Mouse (Mus musculus): ENCODE measurements around the gene Zfp536. TPM values are rescaled to one million over a fixed set of nuclear protein-coding genes. Genes with fewer than 3 reads are reported as not detected.

The Zfp536 gene
- polyA plus RNA-seq, 1 experiment from 2014 or later: 45.7 TPM

GRCm38 (mm10) chr7:37627897-37628510 is 145.4 kb downstream of the Zfp536 start:
- Histone ChIP-seq H3K27ac (ENCODE audit: low read depth, low read length) (peak overlapping the region; percentile 49), H3K9ac (replicated peaks; ENCODE audit: low read depth, low read length) (no peak overlapping the region), H3K4me1 (ENCODE audit: control insufficient read depth, insufficient read depth, low read length) (peaks cover 14% of the 10 kb centered on the region), H3K27me3 (ENCODE audit: control insufficient read depth, insufficient read depth, low read length) (no peaks in the 10 kb centered on the region), H3K4me2 (ENCODE audit: low read depth, low read length) (no peak overlapping the region), H3K4me3 (ENCODE audit: low read depth, low read length) (no peak overlapping the region), H3K36me3 (ENCODE audit: control insufficient read depth, insufficient read depth, low read length) (no peaks in the 10 kb centered on the region), H3K9me3 (ENCODE audit: control insufficient read depth, low read length) (no peaks in the 10 kb centered on the region)
- ATAC-seq (ENCODE audit: low read depth): no peak
- WGBS: 21% methylated on average over 6 of the region's 6 CpGs

- peak; percentile 16; the same call in 1 of the 2 replicates for ATAC-seq (ENCODE audit: low read depth)
- no peaks in the 10 kb centered on the region for H3K27me3 ChIP-seq (ENCODE audit: control insufficient read depth, insufficient read depth, low read length)
- no peaks in the 10 kb centered on the region for H3K9me3 ChIP-seq (ENCODE audit: control insufficient read depth, low read length)
- H3K4me1 ChIP-seq (ENCODE audit: control insufficient read depth, insufficient read depth, low read length): peaks cover 14% of the 10 kb centered on the region
- H3K27ac ChIP-seq (ENCODE audit: low read depth, low read length): peak overlapping the region; percentile 81
- 15% methylated on average over 8 of the region's 8 CpGs for WGBS
- no peaks in the 10 kb centered on the region for H3K36me3 ChIP-seq (ENCODE audit: control insufficient read depth, insufficient read depth, low read length)
- no peak overlapping the region for H3K9ac ChIP-seq (replicated peaks; ENCODE audit: low read depth, low read length)
- no peak overlapping the region for H3K4me3 ChIP-seq (ENCODE audit: low read depth, low read length)
- peak overlapping the region; percentile 0; the same call in 1 of the 2 replicates for H3K4me2 ChIP-seq (ENCODE audit: low read depth, low read length)
Observed at GRCm38 (mm10) chr7:37625758-37626157, 147.7 kb downstream of the Zfp536 start.

- WGBS: 3% methylated on average over 20 of the region's 20 CpGs
- peaks cover 14% of the 10 kb centered on the region for H3K4me1 ChIP-seq (ENCODE audit: control insufficient read depth, insufficient read depth, low read length)
Observed at GRCm38 (mm10) chr7:37624759-37625340, 148.6 kb downstream of the Zfp536 start.

GRCm38 (mm10) chr7:37623903-37624758 is 149.3 kb downstream of the Zfp536 start:
- H3K9ac ChIP-seq (replicated peaks; ENCODE audit: low read depth, low read length): peak overlapping the region; percentile 66
- peaks cover 14% of the 10 kb centered on the region for H3K4me1 ChIP-seq (ENCODE audit: control insufficient read depth, insufficient read depth, low read length)
- WGBS: 1% methylated on average over 58 of the region's 62 CpGs
- H3K27me3 ChIP-seq (ENCODE audit: control insufficient read depth, insufficient read depth, low read length): no peaks in the 10 kb centered on the region
- peak overlapping the region; percentile 90 for H3K27ac ChIP-seq (ENCODE audit: low read depth, low read length)
- no peaks in the 10 kb centered on the region for H3K36me3 ChIP-seq (ENCODE audit: control insufficient read depth, insufficient read depth, low read length)
- H3K4me2 ChIP-seq (ENCODE audit: low read depth, low read length): peak overlapping the region; percentile 81
- ATAC-seq (ENCODE audit: low read depth): peak; percentile 74
- H3K4me3 ChIP-seq (ENCODE audit: low read depth, low read length): peak overlapping the region; percentile 37
- H3K9me3 ChIP-seq (ENCODE audit: control insufficient read depth, low read length): no peaks in the 10 kb centered on the region

More at GRCm38 (mm10) chr7:37624759-37625340, 148.6 kb downstream of the Zfp536 start:
- Histone ChIP-seq H3K4me2 (ENCODE audit: low read depth, low read length) (peak overlapping the region; percentile 81), H3K27me3 (ENCODE audit: control insufficient read depth, insufficient read depth, low read length) (no peaks in the 10 kb centered on the region), H3K9me3 (ENCODE audit: control insufficient read depth, low read length) (no peaks in the 10 kb centered on the region), H3K9ac (replicated peaks; ENCODE audit: low read depth, low read length) (peak overlapping the region; percentile 66), H3K36me3 (ENCODE audit: control insufficient read depth, insufficient read depth, low read length) (no peaks in the 10 kb centered on the region), H3K27ac (ENCODE audit: low read depth, low read length) (peak overlapping the region; percentile 90), H3K4me3 (ENCODE audit: low read depth, low read length) (peak overlapping the region; percentile 37)
- ATAC-seq (ENCODE audit: low read depth): peak; percentile 56

- Histone ChIP-seq H3K4me1 (ENCODE audit: control insufficient read depth, insufficient read depth, low read length) (peaks cover 6% of the 10 kb centered on the region), H3K4me2 (ENCODE audit: low read depth, low read length) (no peak overlapping the region), H3K27ac (ENCODE audit: low read depth, low read length) (no peak overlapping the region), H3K4me3 (ENCODE audit: low read depth, low read length) (no peak overlapping the region), H3K9ac (replicated peaks; ENCODE audit: low read depth, low read length) (no peak overlapping the region), H3K36me3 (ENCODE audit: control insufficient read depth, insufficient read depth, low read length) (no peaks in the 10 kb centered on the region), H3K9me3 (ENCODE audit: control insufficient read depth, low read length) (no peaks in the 10 kb centered on the region), H3K27me3 (ENCODE audit: control insufficient read depth, insufficient read depth, low read length) (no peaks in the 10 kb centered on the region)
- WGBS: 46% methylated on average over 7 of the region's 7 CpGs
- ATAC-seq (ENCODE audit: low read depth): no peak
Observed at GRCm38 (mm10) chr7:37619254-37619653, 154.2 kb downstream of the Zfp536 start.

GRCm38 (mm10) chr7:37617880-37618279 is 155.6 kb downstream of the Zfp536 start:
- no peak overlapping the region for H3K27ac ChIP-seq (ENCODE audit: low read depth, low read length)
- no peak overlapping the region for H3K9ac ChIP-seq (replicated peaks; ENCODE audit: low read depth, low read length)
- no peaks in the 10 kb centered on the region for H3K36me3 ChIP-seq (ENCODE audit: control insufficient read depth, insufficient read depth, low read length)
- H3K4me2 ChIP-seq (ENCODE audit: low read depth, low read length): no peak overlapping the region
- no peaks in the 10 kb centered on the region for H3K9me3 ChIP-seq (ENCODE audit: control insufficient read depth, low read length)
- H3K4me3 ChIP-seq (ENCODE audit: low read depth, low read length): no peak overlapping the region
- no peak for ATAC-seq (ENCODE audit: low read depth)
- no peaks in the 10 kb centered on the region for H3K4me1 ChIP-seq (ENCODE audit: control insufficient read depth, insufficient read depth, low read length)
- 88% methylated on average over 2 of the region's 2 CpGs for WGBS
- H3K27me3 ChIP-seq (ENCODE audit: control insufficient read depth, insufficient read depth, low read length): no peaks in the 10 kb centered on the region

- Histone ChIP-seq H3K9ac (replicated peaks; ENCODE audit: low read depth, low read length) (no peak overlapping the region), H3K9me3 (ENCODE audit: control insufficient read depth, low read length) (no peaks in the 10 kb centered on the region), H3K4me2 (ENCODE audit: low read depth, low read length) (no peak overlapping the region), H3K4me1 (ENCODE audit: control insufficient read depth, insufficient read depth, low read length) (no peaks in the 10 kb centered on the region), H3K27me3 (ENCODE audit: control insufficient read depth, insufficient read depth, low read length) (no peaks in the 10 kb centered on the region), H3K36me3 (ENCODE audit: control insufficient read depth, insufficient read depth, low read length) (no peaks in the 10 kb centered on the region), H3K4me3 (ENCODE audit: low read depth, low read length) (no peak overlapping the region), H3K27ac (ENCODE audit: low read depth, low read length) (no peak overlapping the region)
- no peak for ATAC-seq (ENCODE audit: low read depth)
- WGBS: 77% methylated on average over 4 of the region's 4 CpGs
Observed at GRCm38 (mm10) chr7:37615932-37616331, 157.5 kb downstream of the Zfp536 start.

GRCm38 (mm10) chr7:37614381-37614780 is 159.1 kb downstream of the Zfp536 start:
- Histone ChIP-seq H3K9ac (replicated peaks; ENCODE audit: low read depth, low read length) (no peak overlapping the region), H3K27me3 (ENCODE audit: control insufficient read depth, insufficient read depth, low read length) (no peaks in the 10 kb centered on the region), H3K36me3 (ENCODE audit: control insufficient read depth, insufficient read depth, low read length) (no peaks in the 10 kb centered on the region), H3K4me2 (ENCODE audit: low read depth, low read length) (no peak overlapping the region), H3K4me1 (ENCODE audit: control insufficient read depth, insufficient read depth, low read length) (no peaks in the 10 kb centered on the region), H3K4me3 (ENCODE audit: low read depth, low read length) (no peak overlapping the region), H3K9me3 (ENCODE audit: control insufficient read depth, low read length) (no peaks in the 10 kb centered on the region), H3K27ac (ENCODE audit: low read depth, low read length) (no peak overlapping the region)
- WGBS: 59% methylated on average over 10 of the region's 10 CpGs
- ATAC-seq (ENCODE audit: low read depth): no peak

GRCm38 (mm10) chr7:37608556-37608955 is 164.9 kb downstream of the Zfp536 start:
- no peaks in the 10 kb centered on the region for H3K36me3 ChIP-seq (ENCODE audit: control insufficient read depth, insufficient read depth, low read length)
- no peak overlapping the region for H3K27ac ChIP-seq (ENCODE audit: low read depth, low read length)
- no peak overlapping the region for H3K4me3 ChIP-seq (ENCODE audit: low read depth, low read length)
- H3K4me2 ChIP-seq (ENCODE audit: low read depth, low read length): no peak overlapping the region
- WGBS: 94% methylated on average over 14 of the region's 14 CpGs
- ATAC-seq (ENCODE audit: low read depth): no peak
- no peaks in the 10 kb centered on the region for H3K27me3 ChIP-seq (ENCODE audit: control insufficient read depth, insufficient read depth, low read length)
- no peaks in the 10 kb centered on the region for H3K4me1 ChIP-seq (ENCODE audit: control insufficient read depth, insufficient read depth, low read length)
- no peaks in the 10 kb centered on the region for H3K9me3 ChIP-seq (ENCODE audit: control insufficient read depth, low read length)
- no peak overlapping the region for H3K9ac ChIP-seq (replicated peaks; ENCODE audit: low read depth, low read length)

Measured in neural tube, embryonic 14.5 days (tissue).